Mouse (Mus musculus) brain, embryonic 14.5 days (tissue): ENCODE results near the gene Gm3776.

ENCODE experiments used
- CTCF ChIP-seq: fragments of 200-500 bp; IDR thresholded peaks from 2 replicates; pipeline ENCODE4 v1.5.1; 2012; ENCODE audit warnings: inconsistent platforms, mild to moderate bottlenecking, moderate library complexity, borderline replicate concordance; ENCODE audit not compliant: insufficient read depth, insufficient read length; ENCODE audit errors: extremely low read depth
- POLR2A ChIP-seq: fragments of 200-500 bp; IDR thresholded peaks from 2 replicates; pipeline ENCODE4 v1.6.1; 2012; ENCODE audit warnings: mild to moderate bottlenecking, inconsistent platforms, borderline replicate concordance; ENCODE audit not compliant: poor library complexity, insufficient read depth, insufficient read length, severe bottlenecking; ENCODE audit errors: extremely low read depth

DNA sequence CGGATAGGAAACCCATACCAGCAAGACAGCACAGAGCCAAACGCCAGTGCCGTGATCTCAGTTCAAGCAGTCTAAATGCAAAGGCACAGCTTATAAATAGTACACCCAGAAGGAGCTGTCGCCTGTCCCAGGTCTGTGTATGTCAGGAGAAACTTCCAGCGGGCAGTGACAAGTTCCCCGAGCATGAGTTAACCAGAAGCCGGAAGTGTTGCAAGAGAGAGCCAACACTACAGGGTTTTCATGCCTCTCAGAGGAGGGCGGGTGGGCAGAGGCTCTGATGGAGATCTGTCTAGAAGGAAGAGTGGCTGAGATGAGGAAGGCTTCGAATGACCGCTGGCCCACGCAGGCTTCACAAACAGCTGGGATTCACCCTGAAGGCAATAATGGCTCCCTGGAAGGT is 31.6 kb upstream of the Gm3776 start:
- TF ChIP-seq CTCF (no peak), POLR2A (no peak)
